Mouse (Mus musculus): ENCODE results near the gene Capsl.

DNA sequence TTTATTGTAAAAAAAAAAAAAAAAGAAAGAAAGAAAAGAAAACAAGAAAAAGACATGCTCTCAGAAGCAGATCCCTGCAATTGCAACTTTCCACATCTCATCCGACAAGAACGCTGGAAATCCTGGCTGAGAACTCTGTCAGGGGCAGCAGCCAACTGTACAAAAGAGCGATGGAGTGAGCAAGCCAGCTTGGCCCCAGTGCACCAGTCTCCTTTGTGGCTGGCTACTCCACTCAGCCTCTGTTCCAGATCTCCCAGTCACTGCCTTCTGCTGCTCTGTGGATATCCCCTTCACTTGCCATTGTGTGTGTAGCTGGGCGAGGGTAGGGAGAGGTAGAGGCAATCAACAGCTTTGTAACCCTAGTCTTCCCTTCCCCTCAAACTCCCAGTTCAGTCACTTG is 18.4 kb downstream of the Capsl start:
- TF ChIP-seq CTCF (IDR thresholded peaks at IDR 0.05; ENCODE audit: borderline replicate concordance, control insufficient read depth, extremely low read depth, insufficient read depth, low read length, poor library complexity): no peak
- no peak for TF ChIP-seq POLR2A (IDR thresholded peaks at IDR 0.05; ENCODE audit: control insufficient read depth, extremely low read depth, insufficient read depth, low read length, poor library complexity)

All from thymus, adult 2 months (tissue).